Comparison of ENCODE assay signal across 9 mouse cellular contexts in genomic region chr5:43515401-43515976, GRCm38 (mm10). TPM values are rescaled to one million over a fixed set of nuclear protein-coding genes. Genes with fewer than 3 reads are reported as not detected.
DNase-seq lines count a peak whose midpoint lies in the region; ATAC-seq and TF ChIP-seq lines count a peak whose summit lies in the region.
"Had no signal": no experiment of that assay in that cellular context is flagged by ENCODE, and none has a peak within 500 bp of the region (broad histone marks: within the 10 kb centered on the region; RNA-seq: fewer than 3 reads in every experiment).

TSS of gene C1qtnf7 (plus strand) at chr5:43515538.

- 6% methylated on average over 15 of the region's 15 CpGs for WGBS in kidney, postnatal 0 days
- 42% methylated on average over 15 of the region's 15 CpGs for WGBS in embryonic facial prominence, embryonic 11.5 days
- 22% methylated on average over 15 of the region's 15 CpGs for WGBS in intestine, embryonic 15.5 days
- 78% methylated on average over 15 of the region's 15 CpGs for WGBS in midbrain, embryonic 10.5 days
- 70% methylated on average over 15 of the region's 15 CpGs for WGBS in midbrain, postnatal 0 days

- H3K4me3 ChIP-seq in kidney, postnatal 0 days (replicated peaks; ENCODE audit: low read depth, low read length) = peak within 1 kb of the TSS; percentile 29
- no peak within 1 kb of the TSS for H3K4me3 ChIP-seq in embryonic facial prominence, embryonic 11.5 days (ENCODE audit: low read depth, low read length)
- H3K4me3 ChIP-seq in intestine, embryonic 15.5 days (replicated peaks) = peak within 1 kb of the TSS; percentile 14
- no peak within 1 kb of the TSS for H3K4me3 ChIP-seq in midbrain, embryonic 10.5 days
- H3K4me3 ChIP-seq in midbrain, postnatal 0 days (ENCODE audit: low read depth, low read length) = no peak within 1 kb of the TSS

- no peaks in the 10 kb centered on the region for H3K36me3 ChIP-seq in kidney, postnatal 0 days (ENCODE audit: insufficient read depth, low read length)
- no peaks in the 10 kb centered on the region for H3K36me3 ChIP-seq in embryonic facial prominence, embryonic 11.5 days (replicated peaks; ENCODE audit: control insufficient read depth, insufficient read depth, low read depth, low read length)
- H3K36me3 ChIP-seq in intestine, embryonic 15.5 days = no peaks in the 10 kb centered on the region
- H3K36me3 ChIP-seq in midbrain, embryonic 10.5 days = no peaks in the 10 kb centered on the region
- no peaks in the 10 kb centered on the region for H3K36me3 ChIP-seq in midbrain, postnatal 0 days (ENCODE audit: insufficient read depth, low read length)

- 0 out of 2 replicates have a peak, but pooled peaks have one; percentile 40 for ATAC-seq in kidney, postnatal 0 days (replicated peaks; ENCODE audit: low FRiP score, low read depth)
- no peak for ATAC-seq in embryonic facial prominence, embryonic 11.5 days (replicated peaks; ENCODE audit: insufficient number of reproducible peaks, low FRiP score, low TSS enrichment, low read depth)
- ATAC-seq in intestine, embryonic 15.5 days = peak; percentile 36
- no peak for ATAC-seq in midbrain, postnatal 0 days (ENCODE audit: low FRiP score)

- TF ChIP-seq CTCF in kidney, postnatal 0 days (IDR thresholded peaks at IDR 0.05; ENCODE audit: low read depth) = no peak
- TF ChIP-seq CTCF in midbrain, postnatal 0 days (IDR thresholded peaks at IDR 0.05) = no peak

- H3K27ac ChIP-seq in kidney, postnatal 0 days = peak within 1 kb of the TSS; percentile 64
- H3K27ac ChIP-seq in embryonic facial prominence, embryonic 11.5 days (replicated peaks; ENCODE audit: low read depth, low read length) = no peak within 1 kb of the TSS
- peak within 1 kb of the TSS; percentile 28; the same call in 1 of the 2 replicates for H3K27ac ChIP-seq in intestine, embryonic 15.5 days
- H3K27ac ChIP-seq in midbrain, embryonic 10.5 days (replicated peaks) = no peak within 1 kb of the TSS
- no peak within 1 kb of the TSS for H3K27ac ChIP-seq in midbrain, postnatal 0 days (ENCODE audit: low read depth, low read length)

- peak within 1 kb of the TSS; percentile 57 for H3K4me2 ChIP-seq in kidney, postnatal 0 days (ENCODE audit: low read length)
- no peak within 1 kb of the TSS for H3K4me2 ChIP-seq in embryonic facial prominence, embryonic 11.5 days (ENCODE audit: low read depth, low read length)
- H3K4me2 ChIP-seq in intestine, embryonic 15.5 days (replicated peaks) = peak within 1 kb of the TSS; percentile 48
- H3K4me2 ChIP-seq in midbrain, postnatal 0 days (ENCODE audit: low read depth, low read length, poor library complexity, severe bottlenecking) = no peak within 1 kb of the TSS

- H3K9me3 ChIP-seq in kidney, postnatal 0 days (replicated peaks; ENCODE audit: low read length) = no peaks in the 10 kb centered on the region
- no peaks in the 10 kb centered on the region for H3K9me3 ChIP-seq in embryonic facial prominence, embryonic 11.5 days (replicated peaks; ENCODE audit: control insufficient read depth, low read length)
- H3K9me3 ChIP-seq in intestine, embryonic 15.5 days = no peaks in the 10 kb centered on the region
- no peaks in the 10 kb centered on the region for H3K9me3 ChIP-seq in midbrain, embryonic 10.5 days (replicated peaks)
- no peaks in the 10 kb centered on the region for H3K9me3 ChIP-seq in midbrain, postnatal 0 days (ENCODE audit: low read length)

- H3K9ac ChIP-seq in kidney, postnatal 0 days (ENCODE audit: low read depth, low read length) = peak within 1 kb of the TSS; percentile 43
- H3K9ac ChIP-seq in embryonic facial prominence, embryonic 11.5 days (replicated peaks; ENCODE audit: low read length) = no peak within 1 kb of the TSS
- H3K9ac ChIP-seq in intestine, embryonic 15.5 days = no peak within 1 kb of the TSS
- no peak within 1 kb of the TSS for H3K9ac ChIP-seq in midbrain, postnatal 0 days (replicated peaks; ENCODE audit: low read length, poor library complexity, severe bottlenecking)

- H3K4me1 ChIP-seq in kidney, postnatal 0 days (replicated peaks; ENCODE audit: insufficient read depth, low read length) = peaks cover 3% of the 10 kb centered on the region; the same call in 1 of the 2 replicates
- H3K4me1 ChIP-seq in embryonic facial prominence, embryonic 11.5 days (ENCODE audit: control insufficient read depth, insufficient read depth, low read length) = no peaks in the 10 kb centered on the region
- peaks cover 14% of the 10 kb centered on the region for H3K4me1 ChIP-seq in intestine, embryonic 15.5 days (replicated peaks)
- H3K4me1 ChIP-seq in midbrain, embryonic 10.5 days = no peaks in the 10 kb centered on the region
- H3K4me1 ChIP-seq in midbrain, postnatal 0 days (ENCODE audit: insufficient read depth, low read length) = no peaks in the 10 kb centered on the region

- H3K27me3 ChIP-seq in kidney, postnatal 0 days (ENCODE audit: insufficient read depth, low read length) = no peaks in the 10 kb centered on the region
- H3K27me3 ChIP-seq in embryonic facial prominence, embryonic 11.5 days (ENCODE audit: control insufficient read depth, insufficient read depth, low read length) = no peaks in the 10 kb centered on the region
- no peaks in the 10 kb centered on the region for H3K27me3 ChIP-seq in intestine, embryonic 15.5 days (replicated peaks)
- no peaks in the 10 kb centered on the region for H3K27me3 ChIP-seq in midbrain, embryonic 10.5 days (ENCODE audit: low read depth, poor library complexity, severe bottlenecking)
- H3K27me3 ChIP-seq in midbrain, postnatal 0 days (ENCODE audit: insufficient read depth, low read length) = no peaks in the 10 kb centered on the region

- peak; percentile 78 for DNase-seq in kidney, postnatal 0 days (ENCODE audit: low spot score)
- DNase-seq in kidney, adult 11 months = no peak
- DNase-seq in embryonic facial prominence, embryonic 11.5 days (ENCODE audit: low spot score) = peak; percentile 48
- DNase-seq in mesoderm, embryonic 11.5 days (ENCODE audit: low read depth, low spot score) = peak; percentile 39
- DNase-seq in midbrain, embryonic 10.5 days (ENCODE audit: low spot score) = no peak
- DNase-seq in midbrain, postnatal 0 days (ENCODE audit: low spot score) = no peak
- no peak for DNase-seq in c-Kit-positive CD71-positive TER-119-positive erythroid progenitor cells, embryonic 14.5 days (ENCODE audit: low spot score)

RNA-seq across cellular contexts. Expression of gene C1qtnf7, which starts in this region (rescaled TPM):
- 14.8 and 15.6 TPM in 2 replicates for polyA plus RNA-seq in kidney, postnatal 0 days (2015; fragmentation: Nextera tagmentation; extraction: Ambion mirVana)
- polyA plus RNA-seq in embryonic facial prominence, embryonic 11.5 days (2014; fragmentation: Nextera tagmentation; extraction: Ambion mirVana) = 4.9 TPM in 2 replicates
- 7.3 and 7.5 TPM in 2 replicates for polyA plus RNA-seq in intestine, embryonic 15.5 days (2015; fragmentation: Nextera tagmentation; extraction: Ambion mirVana)
- polyA plus RNA-seq in midbrain, embryonic 10.5 days (2016; fragmentation: Nextera tagmentation; extraction: Ambion mirVana) = 0.12 and 0.41 TPM in 2 replicates
- total RNA-seq in midbrain, postnatal 0 days (2014; rRNA removed) = 1.0 and 1.2 TPM in 2 replicates
- polyA plus RNA-seq in midbrain, postnatal 0 days (2015; fragmentation: Nextera tagmentation; extraction: Ambion mirVana) = 1.1 and 1.5 TPM in 2 replicates
- total RNA-seq: ES-E14 had no signal

Comparison
In these comparisons a context has a peak if more than half of its experiments do, and no peak if none do; other contexts are left out.
1. DNase-seq: peak in kidney, postnatal 0 days (single experiment), embryonic facial prominence, embryonic 11.5 days (single experiment) and mesoderm, embryonic 11.5 days (single experiment); none in kidney, adult 11 months (single experiment), midbrain, embryonic 10.5 days (single experiment), midbrain, postnatal 0 days (single experiment) and c-Kit-positive CD71-positive TER-119-positive erythroid progenitor cells, embryonic 14.5 days (single experiment).
2. ATAC-seq: peak in kidney, postnatal 0 days (single experiment) and intestine, embryonic 15.5 days (single experiment); none in embryonic facial prominence, embryonic 11.5 days (single experiment) and midbrain, postnatal 0 days (single experiment).
3. H3K27ac ChIP-seq: peak in kidney, postnatal 0 days (single experiment) and intestine, embryonic 15.5 days (single experiment); none in embryonic facial prominence, embryonic 11.5 days (single experiment), midbrain, embryonic 10.5 days (single experiment) and midbrain, postnatal 0 days (single experiment).
4. H3K4me2 ChIP-seq: peak in kidney, postnatal 0 days (single experiment) and intestine, embryonic 15.5 days (single experiment); none in embryonic facial prominence, embryonic 11.5 days (single experiment) and midbrain, postnatal 0 days (single experiment).
5. H3K4me3 ChIP-seq: peak in kidney, postnatal 0 days (single experiment) and intestine, embryonic 15.5 days (single experiment); none in embryonic facial prominence, embryonic 11.5 days (single experiment), midbrain, embryonic 10.5 days (single experiment) and midbrain, postnatal 0 days (single experiment).